Mouse (Mus musculus): Measurements from ENCODE around the gene Selenoh. TPM values are rescaled to one million over a fixed set of nuclear protein-coding genes. Genes with fewer than 3 reads are reported as not detected.
"Not testable (repeated sequence)": the region's sequence is repeated elsewhere in the genome, so short reads cannot be mapped to it uniquely, and the experiment has no call there.

The Selenoh gene
- polyA plus RNA-seq, 1 experiment from 2014 or later = 515 TPM

DNA sequence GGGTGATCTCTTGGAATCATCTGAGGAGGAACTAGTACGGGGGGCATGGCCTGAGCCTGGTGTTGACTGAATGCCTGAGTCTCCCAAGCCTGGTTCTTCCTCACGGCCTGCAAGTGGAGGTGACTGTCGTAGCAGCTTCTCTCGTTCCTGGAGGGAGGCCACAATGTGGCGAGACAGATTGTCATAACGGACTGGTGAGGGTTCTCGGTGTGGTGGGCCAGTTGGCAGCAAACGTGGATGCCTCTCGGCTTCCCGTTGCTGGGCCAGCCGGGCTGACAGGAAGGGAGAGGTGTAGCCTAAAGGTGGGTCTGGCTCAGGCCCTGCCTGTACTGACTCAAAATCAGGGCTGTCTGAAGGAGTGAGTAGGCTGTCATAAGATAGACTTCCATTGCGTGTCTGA lies 19.5 kb upstream of the Selenoh start:
- H3K9me3 ChIP-seq = no peaks in the 10 kb centered on the region
- H3K4me1 ChIP-seq (replicated peaks) = no peaks in the 10 kb centered on the region
- H3K27me3 ChIP-seq (ENCODE audit: insufficient read depth, poor library complexity, severe bottlenecking) = no peaks in the 10 kb centered on the region
- peaks cover 98% of the 10 kb centered on the region for H3K36me3 ChIP-seq
- DNase-seq (ENCODE audit: low spot score) = no peak
- no peak overlapping the region for H3K4me3 ChIP-seq
- no peak overlapping the region for H3K27ac ChIP-seq
- 94% methylated on average over 12 of the region's 12 CpGs for WGBS

- Histone ChIP-seq H3K9me3 (no peaks in the 10 kb centered on the region), H3K4me1 (replicated peaks) (no peaks in the 10 kb centered on the region), H3K27ac (no peak overlapping the region), H3K36me3 (peaks cover 92% of the 10 kb centered on the region), H3K27me3 (ENCODE audit: insufficient read depth, poor library complexity, severe bottlenecking) (no peaks in the 10 kb centered on the region), H3K4me3 (no peak overlapping the region)
- DNase-seq (ENCODE audit: low spot score) = no peak
- 83% methylated on average over 2 of the region's 2 CpGs for WGBS
These were observed 17.7 kb upstream of the Selenoh start for GRCm38 (mm10) chr2:84688080-84688844.

DNA sequence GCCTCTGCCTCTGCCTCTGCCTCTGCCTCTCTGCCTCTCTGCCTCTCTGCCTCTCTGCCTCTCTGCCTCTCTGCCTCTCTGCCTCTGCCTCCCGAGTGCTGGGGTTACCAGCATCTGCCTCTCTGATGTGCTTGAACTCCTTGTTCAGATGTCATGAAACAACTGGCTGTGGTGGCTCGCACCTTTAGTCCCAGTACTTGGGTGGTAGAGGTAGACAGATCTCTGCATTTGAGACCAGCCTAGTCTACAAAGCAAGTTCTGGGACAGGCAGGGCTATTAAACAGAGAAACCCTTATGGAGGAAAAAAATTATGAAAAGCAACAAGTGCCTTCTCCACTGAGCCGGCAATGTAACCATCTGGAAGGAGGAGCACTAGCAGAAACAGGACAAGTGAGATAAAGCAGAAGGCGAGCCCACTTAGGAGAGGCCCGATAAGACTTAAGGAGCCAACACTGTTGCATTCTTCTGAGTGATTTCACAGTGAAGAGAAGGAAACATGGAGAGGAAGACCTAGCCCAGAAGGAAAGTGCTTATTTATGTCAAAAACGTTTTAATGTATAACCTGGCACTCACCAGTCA lies 12.1 kb upstream of the Selenoh start:
- H3K27me3 ChIP-seq (ENCODE audit: insufficient read depth, poor library complexity, severe bottlenecking) = no peaks in the 10 kb centered on the region
- no peak overlapping the region for H3K4me3 ChIP-seq
- H3K36me3 ChIP-seq = peaks cover 70% of the 10 kb centered on the region
- no peak for DNase-seq (ENCODE audit: low spot score)
- no peak overlapping the region for H3K27ac ChIP-seq
- H3K4me1 ChIP-seq (replicated peaks) = peaks cover 10% of the 10 kb centered on the region
- 86% methylated on average over 6 of the region's 6 CpGs for WGBS
- H3K9me3 ChIP-seq = no peaks in the 10 kb centered on the region

DNA sequence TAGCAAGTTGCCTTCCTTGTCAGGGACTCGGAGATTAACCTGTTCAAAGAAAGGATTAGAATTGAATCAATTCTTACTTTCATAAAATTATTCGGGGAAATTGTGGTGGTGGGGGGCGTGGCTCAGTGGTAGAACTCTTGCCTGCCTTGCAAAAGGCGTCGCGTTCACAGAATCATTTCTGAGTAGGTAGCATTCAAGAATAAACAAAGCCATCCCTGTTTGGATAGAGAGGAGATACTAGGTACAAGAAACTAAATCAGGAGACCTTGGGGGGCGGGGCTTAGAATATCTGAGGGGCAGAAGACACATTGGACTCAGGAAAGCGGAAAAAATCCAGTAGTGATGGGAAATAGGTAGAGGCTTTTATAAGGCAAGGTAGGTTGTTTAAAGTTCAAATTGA lies 8.4 kb upstream of the Selenoh start, which contains the start of gene Tmx2:
Gene Tmx2, minus strand, starts transcription at position 125 of the 400 bp plus-strand sequence.
- H3K36me3 ChIP-seq = peaks cover 57% of the 10 kb centered on the region
- peak within 1 kb of the TSS; percentile 91 for H3K27ac ChIP-seq

DNA sequence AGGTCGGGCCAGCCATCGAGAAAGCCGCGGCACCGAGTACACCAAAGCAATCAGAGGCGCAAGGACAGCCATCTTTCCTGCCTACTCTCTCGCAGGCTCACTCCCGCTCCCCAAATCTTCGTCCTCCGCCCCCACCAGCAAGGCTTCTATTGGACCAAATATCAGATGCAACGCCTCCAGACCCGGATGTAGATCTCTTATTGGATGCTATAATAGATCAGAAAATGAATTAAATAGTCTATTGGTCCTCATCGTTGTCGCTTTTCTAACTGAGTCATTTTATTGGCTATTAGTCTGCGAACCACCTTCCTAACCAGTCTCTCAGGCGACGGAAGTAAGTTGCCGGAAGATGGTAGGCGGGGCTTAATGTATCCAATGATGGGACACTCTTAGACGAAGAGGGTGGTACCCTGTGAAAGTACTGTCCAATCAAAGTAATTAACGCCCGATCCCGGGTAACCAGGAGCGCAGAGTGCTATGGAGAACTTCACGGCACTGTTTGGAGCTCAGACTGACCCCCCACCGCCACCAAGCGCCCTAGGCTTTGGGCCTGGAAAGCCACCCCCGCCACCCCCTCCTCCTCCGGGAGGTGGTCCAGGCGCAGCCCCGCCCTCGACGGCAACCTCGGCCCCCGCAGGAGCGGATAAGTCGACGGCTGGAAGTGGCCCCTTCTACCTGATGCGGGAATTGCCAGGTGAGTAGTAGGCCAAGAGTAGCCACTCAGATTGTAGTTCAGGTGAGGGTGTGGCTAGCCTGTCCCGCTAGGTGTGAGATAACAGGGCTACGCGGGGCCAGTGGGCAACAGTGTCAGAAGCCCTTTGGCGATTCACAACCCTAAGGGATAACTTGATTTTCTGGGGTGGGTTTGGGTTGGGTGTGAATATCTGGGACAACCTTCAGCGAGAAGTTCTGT lies 7.7 kb upstream of the Selenoh start, which contains the start of the genes Gm28635 and Med19:
Gene Gm28635, minus strand, starts transcription at position 74 of the 913 bp plus-strand sequence.
Gene Med19, plus strand, starts transcription at position 435 of the 913 bp plus-strand sequence.
- H3K36me3 ChIP-seq = peaks cover 63% of the 10 kb centered on the region
- H3K4me3 ChIP-seq = peak within 1 kb of the TSS; percentile 95
- H3K9me3 ChIP-seq = no peaks in the 10 kb centered on the region
- WGBS = under 1% methylated on average over 44 of the region's 44 CpGs
- H3K27me3 ChIP-seq (ENCODE audit: insufficient read depth, poor library complexity, severe bottlenecking) = no peaks in the 10 kb centered on the region
- H3K4me1 ChIP-seq (replicated peaks) = peaks cover 24% of the 10 kb centered on the region
- DNase-seq (ENCODE audit: low spot score) = peak; percentile 95
- H3K27ac ChIP-seq = peak within 1 kb of the TSS; percentile 91

More for the DNA sequence above, 8.4 kb upstream of the Selenoh start, which contains the start of gene Tmx2:
- H3K27me3 ChIP-seq (ENCODE audit: insufficient read depth, poor library complexity, severe bottlenecking) = no peaks in the 10 kb centered on the region
- H3K9me3 ChIP-seq = no peaks in the 10 kb centered on the region
- DNase-seq (ENCODE audit: low spot score) = no peak
- peak within 1 kb of the TSS; percentile 95 for H3K4me3 ChIP-seq
- WGBS = 18% methylated on average over 8 of the region's 8 CpGs
- peaks cover 24% of the 10 kb centered on the region for H3K4me1 ChIP-seq (replicated peaks)

DNA sequence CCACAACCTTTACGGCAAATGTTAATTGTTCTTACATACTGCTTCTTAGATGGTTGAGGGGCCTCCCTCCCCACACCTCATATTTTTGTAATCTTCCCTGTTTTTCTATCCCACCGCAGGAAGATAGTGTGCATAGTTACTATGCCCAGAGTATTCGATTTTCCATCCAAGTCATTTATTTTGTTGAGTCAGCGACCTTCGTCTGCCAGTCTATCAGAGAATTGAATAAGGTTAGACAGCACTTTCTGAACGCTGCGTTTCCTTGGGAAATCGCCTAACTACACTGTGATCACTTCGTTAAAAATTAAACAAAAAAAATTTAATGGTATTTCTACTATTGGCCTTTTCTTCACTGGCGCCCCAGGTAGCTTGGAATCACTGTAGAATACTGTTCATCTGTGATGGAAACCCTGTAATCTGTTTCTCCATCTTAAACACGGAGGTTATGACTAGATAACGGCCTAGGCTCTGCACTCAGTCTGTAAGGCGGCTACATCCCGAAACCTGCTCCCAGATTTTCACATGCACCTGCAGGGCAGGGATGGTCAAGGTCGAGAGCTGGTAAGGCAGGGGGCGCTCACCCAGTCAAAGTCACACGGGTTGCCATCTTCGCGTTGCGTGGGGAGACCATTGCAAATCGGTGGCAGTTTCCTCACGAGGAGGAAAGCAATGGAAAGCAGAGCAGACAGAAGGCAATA lies 6.8 kb upstream of the Selenoh start:
- no peaks in the 10 kb centered on the region for H3K27me3 ChIP-seq (ENCODE audit: insufficient read depth, poor library complexity, severe bottlenecking)
- H3K4me3 ChIP-seq = peak overlapping the region; percentile 95
- H3K4me1 ChIP-seq (replicated peaks) = peaks cover 24% of the 10 kb centered on the region
- H3K27ac ChIP-seq = peak overlapping the region; percentile 83
- H3K36me3 ChIP-seq = peaks cover 63% of the 10 kb centered on the region
- no peaks in the 10 kb centered on the region for H3K9me3 ChIP-seq
- DNase-seq (ENCODE audit: low spot score) = no peak
- whole genome bisulfite sequencing = 12% methylated on average over 22 of the region's 22 CpGs

DNA sequence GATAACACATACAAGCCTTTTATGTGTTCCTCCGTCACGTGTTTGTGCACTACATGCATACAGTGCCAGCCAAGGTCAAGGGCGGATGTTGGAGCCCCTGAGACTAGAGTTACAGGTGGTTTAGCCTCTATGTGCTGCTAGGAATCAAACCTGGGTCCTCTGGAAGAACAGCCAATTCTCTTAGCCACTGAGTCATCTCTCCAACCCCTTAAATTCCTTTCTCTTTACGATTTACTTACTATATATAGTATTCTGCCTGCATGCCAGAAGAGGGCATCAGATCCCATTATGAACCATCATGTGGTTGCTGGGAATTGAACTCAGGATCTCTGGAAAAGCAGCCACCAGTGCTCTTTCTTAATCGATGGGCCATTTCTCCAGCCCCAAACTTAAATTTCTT lies 965 bp upstream of the Selenoh start:
- peak overlapping the region; percentile 99; the same call in 1 of the 2 replicates for H3K27ac ChIP-seq
- H3K4me1 ChIP-seq (replicated peaks) = peaks cover 15% of the 10 kb centered on the region
- H3K27me3 ChIP-seq (ENCODE audit: insufficient read depth, poor library complexity, severe bottlenecking); H3K9me3 ChIP-seq; DNase-seq (ENCODE audit: low spot score); H3K4me3 ChIP-seq: not testable (repeated sequence)
- WGBS = 76% methylated on average over 4 of the region's 5 CpGs
- H3K36me3 ChIP-seq = peaks cover 67% of the 10 kb centered on the region

DNA sequence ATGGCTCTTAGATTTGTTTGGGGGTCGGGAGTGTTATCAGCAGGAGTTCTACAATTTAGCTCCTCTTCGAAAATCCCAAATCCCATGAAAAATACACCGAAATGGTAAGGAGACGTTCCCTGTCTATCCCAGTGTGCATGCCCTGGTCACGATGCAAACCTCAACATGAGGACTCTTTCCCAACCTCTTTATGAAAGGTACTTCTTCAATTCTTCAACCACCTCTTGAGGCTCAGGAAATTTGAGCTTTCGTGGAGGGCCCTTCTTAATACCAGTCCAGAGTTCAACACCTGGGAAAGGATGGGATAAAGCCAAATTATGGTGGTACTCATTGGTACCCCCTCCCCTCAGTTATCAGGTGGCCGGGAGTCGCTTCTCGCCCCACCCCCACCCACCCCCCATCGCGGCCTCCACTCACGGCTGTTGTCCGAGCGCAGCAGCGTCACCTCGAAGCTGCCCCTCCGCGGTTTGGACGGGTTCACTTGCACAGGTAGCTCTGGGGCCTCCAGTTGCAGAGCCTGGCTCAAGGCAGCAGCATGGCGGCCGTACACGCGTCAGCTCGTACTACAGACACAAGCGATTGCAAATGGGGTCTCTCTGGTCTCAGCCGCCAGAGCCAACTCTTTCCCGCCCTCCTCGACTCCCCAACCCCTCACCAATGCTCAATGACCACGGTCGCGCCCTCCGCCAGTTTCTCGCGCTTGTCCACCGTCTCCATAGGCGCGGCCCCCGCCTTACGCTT lies 572 bp downstream of the Selenoh start:
- Histone ChIP-seq H3K27ac (peak overlapping the region; percentile 99), H3K9me3 (no peaks in the 10 kb centered on the region), H3K27me3 (ENCODE audit: insufficient read depth, poor library complexity, severe bottlenecking) (no peaks in the 10 kb centered on the region), H3K4me1 (replicated peaks) (peaks cover 10% of the 10 kb centered on the region), H3K4me3 (peak overlapping the region; percentile 94), H3K36me3 (peaks cover 53% of the 10 kb centered on the region)
- DNase-seq (ENCODE audit: low spot score) = no peak
- WGBS = 3% methylated on average over 39 of the region's 39 CpGs

DNA sequence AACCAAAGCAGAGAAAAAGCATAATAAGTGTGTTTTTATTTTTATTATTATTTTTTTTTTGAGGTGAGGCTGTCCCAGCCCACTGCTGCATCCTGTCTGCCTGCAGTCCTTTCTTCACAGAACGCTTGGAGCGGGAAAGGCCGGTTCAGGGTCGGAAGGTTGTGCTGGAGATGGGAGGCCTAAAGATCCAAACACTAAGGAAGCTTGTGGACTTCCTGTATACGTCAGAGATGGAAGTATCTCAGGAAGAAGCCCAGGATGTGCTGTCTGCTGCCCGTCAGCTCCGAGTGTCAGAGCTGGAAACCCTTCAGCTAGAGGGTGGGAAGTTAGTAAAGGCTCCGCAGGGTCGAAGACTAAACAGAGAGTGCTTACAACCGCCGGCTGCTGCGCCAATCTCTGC lies 4.5 kb downstream of the Selenoh start:
- Histone ChIP-seq H3K27me3 (ENCODE audit: insufficient read depth, poor library complexity, severe bottlenecking) (no peaks in the 10 kb centered on the region), H3K4me3 (no peak overlapping the region), H3K36me3 (peaks cover 26% of the 10 kb centered on the region), H3K4me1 (replicated peaks) (peaks cover 10% of the 10 kb centered on the region), H3K27ac (peak overlapping the region; percentile 29; the same call in 1 of the 2 replicates), H3K9me3 (no peaks in the 10 kb centered on the region)
- WGBS = 72% methylated on average over 12 of the region's 12 CpGs
- DNase-seq (ENCODE audit: low spot score) = no peak

- peak; percentile 34 for DNase-seq (ENCODE audit: low spot score)
- Histone ChIP-seq H3K27me3 (ENCODE audit: insufficient read depth, poor library complexity, severe bottlenecking) (no peaks in the 10 kb centered on the region), H3K36me3 (peaks cover 9% of the 10 kb centered on the region), H3K4me1 (replicated peaks) (no peaks in the 10 kb centered on the region), H3K27ac (no peak overlapping the region), H3K9me3 (0 out of 2 replicates have a peak, but pooled peaks cover 4% of the 10 kb centered on the region), H3K4me3 (no peak overlapping the region)
- 26% methylated on average over 2 of the region's 2 CpGs for WGBS
These were observed 7.7 kb downstream of the Selenoh start for GRCm38 (mm10) chr2:84662866-84663265.

DNA sequence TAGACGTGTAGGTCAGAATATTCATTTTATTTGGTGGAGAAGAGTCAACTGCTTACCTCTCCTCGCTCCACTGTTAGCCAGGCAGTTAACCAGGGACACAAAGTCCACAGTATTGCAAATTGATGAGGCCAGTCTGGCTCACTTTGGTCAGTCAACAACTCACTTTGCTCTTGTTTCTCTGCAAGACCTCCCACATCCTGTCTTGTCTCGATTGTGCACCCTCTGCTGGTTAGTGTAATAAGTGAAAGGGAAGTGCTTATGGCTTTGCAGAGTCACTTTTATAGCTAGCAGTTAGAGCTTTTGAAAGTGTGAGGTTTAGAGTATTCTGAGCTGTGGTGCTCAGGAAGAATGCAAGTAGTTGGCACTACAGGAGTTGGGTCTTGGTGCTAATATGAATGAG lies 10.3 kb downstream of the Selenoh start:
- H3K9me3 ChIP-seq = 0 out of 2 replicates have a peak, but pooled peaks cover 4% of the 10 kb centered on the region
- no peak overlapping the region for H3K27ac ChIP-seq
- DNase-seq (ENCODE audit: low spot score) = no peak
- H3K4me3 ChIP-seq = no peak overlapping the region
- no peaks in the 10 kb centered on the region for H3K27me3 ChIP-seq (ENCODE audit: insufficient read depth, poor library complexity, severe bottlenecking)
- 71% methylated on average over 3 of the region's 3 CpGs for whole genome bisulfite sequencing
- no peaks in the 10 kb centered on the region for H3K4me1 ChIP-seq (replicated peaks)
- H3K36me3 ChIP-seq = no peaks in the 10 kb centered on the region

Data from hindbrain, embryonic 10.5 days (tissue).